Mouse (Mus musculus) gastrocnemius, adult 2 months (tissue): ENCODE data around the gene Treml2. TPM values are rescaled to one million over a fixed set of nuclear protein-coding genes. Genes with fewer than 3 reads are reported as not detected.

ENCODE experiments used
- DNase-seq: peaks from one replicate; pipeline ENCODE4 v3.0.0; 2022
- H3K27ac ChIP-seq: fragments of 200-600 bp; 2 replicates; pipeline ENCODE4 v1.8.1; 2022; ENCODE audit warnings: mild to moderate bottlenecking
- H3K4me3 ChIP-seq: fragments of 200-600 bp; 2 replicates; pipeline ENCODE4 v1.8.1; 2022; ENCODE audit warnings: mild to moderate bottlenecking, moderate library complexity
- CTCF ChIP-seq: fragments of 200-600 bp; IDR thresholded peaks from 2 replicates; pipeline ENCODE4 v1.8.1; 2022; ENCODE audit warnings: antibody characterized with exemption, mild to moderate bottlenecking, moderate library complexity
- intact Hi-C: fragments of 180-260 bp; cut with DNase I; formaldehyde crosslinking; loops from one replicate; pipeline ENCODE4 v1.15.1; 2025
- long read RNA-seq, 2 experiments: library from polyadenylated mRNA; stranded (forward); transcript quantifications; one replicate each; pipeline ENCODE4 v2.0.0; 2021
- total RNA-seq, 2 experiments: library from RNA; stranded (reverse); gene quantifications; 2 replicates each; pipeline ENCODE4 v1.2.3; 2021

Treml2 gene
- total RNA-seq, result not detected
- long read RNA-seq, experiment 1, result 0 reads
- long read RNA-seq, experiment 2, result 0 reads

DNA sequence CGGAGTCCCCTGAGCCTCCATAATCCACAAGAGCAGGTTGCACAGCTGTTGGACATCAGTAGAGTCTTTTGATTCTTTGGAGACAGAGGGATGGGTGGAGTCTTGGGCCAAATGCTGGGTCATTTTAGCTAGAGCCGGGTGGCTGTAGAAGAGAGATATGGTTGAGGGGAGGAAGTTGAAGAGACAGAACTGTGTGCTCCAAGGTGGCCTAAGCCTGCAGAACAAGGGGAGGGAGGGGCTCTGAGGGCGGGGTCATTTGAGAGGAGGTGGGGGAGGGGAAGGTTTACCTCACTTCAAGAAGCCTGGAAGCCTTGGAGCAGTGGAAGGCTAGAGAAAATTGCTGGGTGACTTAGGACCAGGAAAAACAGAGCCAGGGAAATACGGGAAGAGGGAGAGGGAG is at the start of gene Treml2:
TSS of gene Treml2 (plus strand) at position 296 of the 400 bp plus-strand sequence.
- no peak for DNase-seq
- intact Hi-C loops, result no loop called here
- Histone ChIP-seq H3K4me3 (no peak within 1 kb of the TSS), H3K27ac (no peak within 1 kb of the TSS)
- no peak for TF ChIP-seq CTCF

DNA sequence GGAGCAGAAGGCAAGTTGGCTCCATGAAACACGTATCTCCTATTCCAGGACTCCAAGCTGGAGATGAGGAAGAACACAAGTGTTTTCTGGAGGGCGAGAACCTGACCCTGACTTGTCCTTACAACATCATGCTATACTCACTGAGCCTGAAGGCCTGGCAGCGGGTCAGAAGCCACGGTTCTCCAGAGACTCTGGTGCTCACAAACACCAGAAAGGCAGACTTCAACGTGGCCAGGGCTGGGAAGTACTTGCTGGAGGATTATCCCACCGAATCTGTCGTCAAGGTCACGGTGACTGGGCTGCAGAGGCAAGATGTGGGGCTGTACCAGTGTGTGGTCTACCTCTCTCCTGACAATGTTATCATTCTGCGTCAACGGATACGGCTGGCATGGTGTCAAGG is 49.8 kb upstream of the Treml2 start:
- Histone ChIP-seq H3K4me3 (no peak overlapping the region), H3K27ac (no peak overlapping the region)
- DNase-seq, result no peak
- intact Hi-C loops, result no loop called here
- no peak for TF ChIP-seq CTCF

DNA sequence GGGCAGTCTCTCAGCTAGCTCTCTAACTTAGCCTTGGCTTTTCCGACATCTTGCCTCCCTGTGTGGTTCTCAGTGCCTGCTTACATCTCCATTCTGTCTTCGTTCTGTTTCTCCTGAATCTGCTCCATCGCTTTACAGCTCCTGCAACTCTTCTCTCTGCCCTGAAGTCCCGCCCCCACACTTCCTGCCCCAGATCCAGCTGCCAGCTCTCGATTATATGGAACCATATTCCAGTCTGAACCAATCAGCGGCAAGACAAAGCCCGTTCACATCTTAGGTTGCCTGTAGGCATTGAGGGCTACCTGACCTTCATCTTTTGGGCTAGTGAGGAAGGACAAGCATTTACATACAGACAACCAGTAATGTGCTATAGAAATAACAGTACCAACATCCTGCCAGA is 48.7 kb upstream of the Treml2 start:
- intact Hi-C loops, result no loop called here
- no peak overlapping the region for H3K4me3 ChIP-seq
- TF ChIP-seq CTCF, result no peak
- no peak for DNase-seq
- H3K27ac ChIP-seq, result no peak overlapping the region

DNA sequence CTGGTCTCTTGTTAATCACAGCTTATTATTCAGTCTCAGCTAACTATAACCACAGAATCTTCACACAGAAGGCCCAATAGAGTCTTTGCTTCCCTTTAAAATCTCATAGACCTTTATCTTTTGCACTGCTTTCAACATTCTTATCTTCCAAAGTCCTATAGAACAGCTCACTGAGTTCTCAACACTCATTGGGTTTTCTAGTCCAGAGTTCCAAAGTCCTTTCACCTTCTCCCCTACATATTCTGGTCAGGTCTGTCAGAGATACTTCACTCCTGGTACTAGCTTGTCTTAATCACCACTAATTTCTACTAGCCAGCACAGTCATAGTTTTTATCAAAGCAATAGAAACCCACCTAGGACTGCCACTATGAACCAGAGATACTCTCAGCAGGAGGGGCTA is 42.7 kb upstream of the Treml2 start:
- DNase-seq, result no peak
- intact Hi-C loops, result no loop called here
- Histone ChIP-seq H3K4me3 (no peak overlapping the region), H3K27ac (no peak overlapping the region)
- TF ChIP-seq CTCF, result no peak

DNA sequence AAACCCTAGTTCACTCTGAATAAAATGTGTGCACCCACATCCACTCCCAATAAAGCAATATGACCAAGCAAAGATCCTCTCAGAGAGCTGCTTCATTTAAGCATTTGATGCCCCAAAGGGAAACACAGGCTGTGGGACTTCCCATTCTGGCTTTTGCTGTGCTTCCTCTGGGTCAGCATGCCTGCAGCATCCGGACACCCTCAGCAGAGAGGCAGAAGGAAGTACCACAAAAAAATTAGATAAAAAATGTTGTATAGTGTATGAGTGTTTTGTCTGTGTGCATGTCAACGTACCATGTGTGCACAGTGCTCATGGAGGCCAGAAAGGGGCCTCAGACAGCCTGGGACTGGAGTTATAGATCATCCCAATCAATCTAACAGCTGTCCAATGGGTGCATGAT is 37.4 kb upstream of the Treml2 start:
- no peak overlapping the region for H3K27ac ChIP-seq
- no peak for TF ChIP-seq CTCF
- intact Hi-C loops, result no loop called here
- no peak overlapping the region for H3K4me3 ChIP-seq
- DNase-seq, result no peak

DNA sequence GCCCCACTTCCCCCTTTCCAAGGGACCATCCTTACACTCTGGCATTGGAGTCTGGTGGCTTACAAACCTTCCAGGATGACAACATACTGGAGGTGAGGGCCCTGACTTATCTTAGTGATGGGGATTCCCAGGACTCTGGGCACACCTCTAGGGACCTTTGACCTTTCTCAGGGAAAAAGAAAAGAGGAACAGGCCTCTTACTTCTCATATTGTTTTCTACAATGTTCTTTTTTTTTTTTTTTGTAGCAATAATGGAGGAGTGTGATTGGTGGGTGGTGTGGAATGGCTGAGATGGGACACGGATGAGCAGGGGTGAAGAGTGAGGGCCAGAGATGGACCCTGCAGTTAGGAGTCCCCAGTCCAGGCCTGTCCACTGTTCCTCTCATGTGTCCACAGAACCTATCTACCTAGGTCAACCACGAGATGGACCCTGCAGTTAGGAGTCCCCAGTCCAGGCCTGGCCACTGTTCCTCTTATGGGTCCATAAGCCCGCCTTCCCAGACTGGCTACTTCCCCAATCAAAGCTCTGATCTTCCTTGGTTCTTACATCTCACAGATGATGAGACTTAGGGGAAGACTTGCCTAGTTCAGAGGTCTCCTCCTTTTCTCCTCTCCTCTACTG is 35.4 kb upstream of the Treml2 start, which contains the start of gene Treml4:
TSS of gene Treml4 (plus strand) at position 555 of the 622 bp plus-strand sequence.
- H3K27ac ChIP-seq, result no peak within 1 kb of the TSS
- no peak within 1 kb of the TSS for H3K4me3 ChIP-seq
- TF ChIP-seq CTCF, result no peak
- no peak for DNase-seq
- intact Hi-C loops, result no loop called here

DNA sequence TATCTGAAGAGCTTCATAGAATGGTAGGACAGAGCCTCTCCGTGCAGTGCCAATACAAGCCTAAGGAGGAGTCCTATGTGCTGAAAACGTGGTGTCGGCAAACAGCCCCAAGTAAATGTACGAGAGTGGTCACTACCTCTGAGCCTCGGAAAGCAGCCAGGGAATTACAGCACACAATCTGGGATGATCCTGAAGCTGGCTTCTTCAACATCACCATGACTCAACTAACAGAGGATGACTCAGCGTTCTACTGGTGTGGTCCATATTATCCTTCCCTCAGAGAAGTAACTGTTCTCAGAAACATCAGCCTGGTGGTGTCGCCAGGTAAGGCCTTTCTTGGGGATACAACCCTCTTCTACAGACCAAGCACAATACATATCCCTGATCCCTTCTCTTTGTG is 34.6 kb upstream of the Treml2 start:
- Histone ChIP-seq H3K27ac (no peak overlapping the region), H3K4me3 (no peak overlapping the region)
- DNase-seq, result no peak
- intact Hi-C loops, result no loop called here
- TF ChIP-seq CTCF, result no peak

GRCm38 (mm10) chr17:48266138-48266537 is 33.2 kb upstream of the Treml2 start:
- no peak for DNase-seq
- Histone ChIP-seq H3K4me3 (no peak overlapping the region), H3K27ac (no peak overlapping the region)
- TF ChIP-seq CTCF, result no peak
- intact Hi-C loops, result no loop called here

GRCm38 (mm10) chr17:48266610-48267304 is 32.5 kb upstream of the Treml2 start:
- TF ChIP-seq CTCF, result no peak
- intact Hi-C loops, result no loop called here
- H3K4me3 ChIP-seq, result no peak overlapping the region
- H3K27ac ChIP-seq, result no peak overlapping the region
- DNase-seq, result no peak

DNA sequence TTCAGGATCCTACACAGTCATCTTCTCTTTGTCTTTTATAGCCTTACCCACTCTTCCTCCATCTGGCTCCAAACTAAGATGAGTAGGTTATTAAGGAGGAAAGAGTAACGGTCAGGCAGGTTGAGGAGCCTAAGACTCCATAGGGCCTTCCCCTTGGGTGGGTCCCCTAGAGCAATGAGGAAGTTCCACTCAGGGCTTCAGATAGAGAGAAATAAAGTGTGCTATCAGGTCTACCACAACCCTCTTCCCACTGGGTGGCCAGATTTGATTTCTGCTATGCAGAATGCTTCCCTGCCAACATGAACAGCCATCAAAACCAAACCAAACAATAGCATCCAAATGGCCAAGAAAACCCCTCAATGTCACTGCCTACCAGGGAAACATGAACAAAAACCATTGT is 31.7 kb upstream of the Treml2 start:
- intact Hi-C loops, result no loop called here
- no peak for TF ChIP-seq CTCF
- Histone ChIP-seq H3K27ac (no peak overlapping the region), H3K4me3 (no peak overlapping the region)
- DNase-seq, result no peak

GRCm38 (mm10) chr17:48268276-48268675 is 31.0 kb upstream of the Treml2 start:
- no peak for DNase-seq
- intact Hi-C loops, result no loop called here
- H3K27ac ChIP-seq, result no peak overlapping the region
- TF ChIP-seq CTCF, result no peak
- no peak overlapping the region for H3K4me3 ChIP-seq

GRCm38 (mm10) chr17:48269833-48270232 is 29.5 kb upstream of the Treml2 start:
- intact Hi-C loops, result no loop called here
- no peak for TF ChIP-seq CTCF
- H3K4me3 ChIP-seq, result no peak overlapping the region
- no peak overlapping the region for H3K27ac ChIP-seq
- no peak for DNase-seq

- intact Hi-C loops, result no loop called here
Measured at GRCm38 (mm10) chr17:48272158-48272557, 27.1 kb upstream of the Treml2 start.

DNA sequence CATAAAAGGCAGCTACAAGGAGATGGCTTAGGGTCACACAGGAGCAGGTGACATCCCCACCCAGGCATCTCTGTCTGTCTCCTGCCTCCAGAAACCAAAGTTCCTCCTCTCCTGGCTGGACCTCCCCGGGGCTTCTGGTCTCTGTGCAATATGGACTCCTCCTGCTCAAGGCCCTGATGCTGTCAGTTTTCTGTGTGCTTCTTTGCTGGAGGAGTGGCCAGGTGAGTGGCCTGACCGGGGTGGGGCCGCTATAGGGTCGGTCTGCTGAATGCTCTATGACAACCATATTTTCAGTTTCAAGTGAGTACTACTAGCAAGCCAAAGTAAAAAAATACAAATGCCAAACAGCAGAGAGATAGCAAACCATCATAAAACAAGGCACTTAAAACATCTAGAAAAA is 26.7 kb upstream of the Treml2 start:
- Histone ChIP-seq H3K4me3 (no peak overlapping the region), H3K27ac (no peak overlapping the region)
- no peak for TF ChIP-seq CTCF
- no peak for DNase-seq
- intact Hi-C loops, result no loop called here

More at GRCm38 (mm10) chr17:48272158-48272557, 27.1 kb upstream of the Treml2 start:
- DNase-seq, result no peak
- Histone ChIP-seq H3K4me3 (no peak overlapping the region), H3K27ac (no peak overlapping the region)
- TF ChIP-seq CTCF, result no peak
